Mouse (Mus musculus) B cell, adult 2 months (primary cell): ENCODE measurements around the gene Nxn.

Source experiments
- DNase-seq, 2 experiments: peaks; one replicate each; pipeline ENCODE4 v3.0.0; 2022

Nxn gene

DNA sequence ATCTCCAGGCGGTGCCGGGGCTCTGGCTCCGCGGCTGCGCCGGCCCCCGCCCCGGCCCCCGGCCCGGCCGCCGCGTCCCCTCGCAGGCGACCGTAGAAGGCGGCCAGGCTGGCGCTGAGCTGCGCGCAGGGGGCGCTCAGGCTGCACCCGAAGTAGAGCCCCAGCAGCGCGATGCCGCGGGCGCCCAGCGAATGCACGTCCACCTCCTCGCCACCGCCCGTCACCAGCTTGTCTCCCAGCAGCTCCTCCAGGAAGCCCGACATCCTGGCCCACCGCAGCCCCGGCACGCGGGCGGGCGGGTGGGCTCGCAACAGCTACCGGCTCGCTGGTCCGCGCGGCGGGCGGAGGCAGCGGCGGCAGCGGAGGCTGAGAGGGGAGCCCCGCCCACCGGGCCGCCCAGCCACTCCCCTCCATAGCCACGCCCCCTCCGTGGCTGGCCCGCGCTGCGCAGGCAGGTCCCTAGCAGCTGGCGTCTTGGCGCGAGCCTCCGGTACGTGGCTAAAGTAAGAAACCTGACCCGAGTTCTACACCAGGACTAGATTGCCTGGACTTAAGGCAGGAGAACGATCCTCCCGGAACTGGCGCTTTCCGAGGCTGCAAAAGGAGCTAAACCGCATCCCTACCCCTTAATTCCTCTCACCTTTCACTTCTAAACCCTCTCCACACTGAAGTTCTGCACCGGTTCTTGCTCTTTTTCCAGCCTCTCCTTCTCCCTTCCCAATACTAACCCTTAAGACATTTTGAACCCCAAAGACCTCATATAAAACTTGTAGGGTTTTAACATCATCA, at the start of gene Nxn:
Gene Nxn, minus strand, starts transcription at position 343 of the 789 bp plus-strand sequence.
- DNase-seq, result peak; percentile 96 to 98

DNA sequence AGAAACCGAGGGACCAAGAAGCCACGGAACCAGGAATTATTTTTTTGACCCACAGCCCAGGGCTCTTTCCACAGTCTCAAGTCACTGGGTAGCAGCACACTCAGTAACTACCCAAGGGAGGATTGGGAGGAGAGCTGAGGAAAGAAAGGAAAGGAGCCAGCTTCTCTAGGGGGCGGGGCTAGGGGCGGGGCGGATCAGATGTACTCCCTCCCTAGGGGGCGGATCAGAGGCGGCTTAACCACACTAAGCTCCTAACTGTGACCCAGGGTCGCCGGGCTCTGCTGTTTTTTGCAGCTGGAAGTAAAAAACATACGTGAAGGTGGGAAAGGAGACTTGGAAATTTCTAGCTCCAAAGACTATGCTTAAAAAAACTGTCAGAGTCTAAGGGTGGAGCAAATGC, 47.3 kb upstream of the Nxn start:
- DNase-seq, result no peak

DNA sequence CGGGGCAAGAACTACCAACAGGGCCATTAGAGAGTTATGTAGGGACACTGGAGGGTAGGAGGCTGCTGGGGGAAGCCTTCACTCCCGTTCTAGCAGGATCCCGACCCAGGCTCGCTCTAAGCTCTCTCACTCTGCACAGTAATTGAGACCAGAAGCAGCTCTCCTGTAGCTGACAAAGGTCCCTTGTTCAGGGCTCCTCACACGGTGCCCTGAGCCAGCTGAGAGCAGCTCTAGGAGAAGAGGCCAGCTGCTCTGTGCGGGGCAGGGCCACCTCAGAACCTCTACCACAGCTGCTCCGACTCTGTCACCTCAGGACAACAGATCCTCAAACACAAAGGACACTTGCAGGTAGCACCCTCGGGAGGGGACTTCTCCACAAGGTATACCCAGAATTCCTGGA, 46.5 kb upstream of the Nxn start:
- DNase-seq, result no peak

DNA sequence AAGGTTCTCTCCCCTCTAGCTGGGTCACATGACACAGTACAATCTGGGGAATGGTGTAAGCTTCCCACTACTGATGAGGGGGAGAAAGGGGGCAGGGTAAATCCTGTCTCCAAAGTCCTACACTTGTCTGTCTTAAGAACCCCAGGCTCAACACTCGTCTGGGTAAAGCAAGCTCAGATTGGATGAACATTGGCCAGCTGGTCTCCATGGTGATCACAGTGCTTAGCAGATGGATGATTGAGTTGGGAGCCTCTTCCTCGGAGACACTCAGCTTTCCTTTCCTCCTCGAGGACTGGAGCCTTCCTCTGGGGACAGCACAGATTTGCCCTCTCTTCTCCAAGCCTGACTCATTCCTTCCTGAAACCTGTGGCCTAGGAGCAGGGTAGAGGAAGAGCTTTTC, 40.7 kb upstream of the Nxn start:
- DNase-seq, result no peak

DNA sequence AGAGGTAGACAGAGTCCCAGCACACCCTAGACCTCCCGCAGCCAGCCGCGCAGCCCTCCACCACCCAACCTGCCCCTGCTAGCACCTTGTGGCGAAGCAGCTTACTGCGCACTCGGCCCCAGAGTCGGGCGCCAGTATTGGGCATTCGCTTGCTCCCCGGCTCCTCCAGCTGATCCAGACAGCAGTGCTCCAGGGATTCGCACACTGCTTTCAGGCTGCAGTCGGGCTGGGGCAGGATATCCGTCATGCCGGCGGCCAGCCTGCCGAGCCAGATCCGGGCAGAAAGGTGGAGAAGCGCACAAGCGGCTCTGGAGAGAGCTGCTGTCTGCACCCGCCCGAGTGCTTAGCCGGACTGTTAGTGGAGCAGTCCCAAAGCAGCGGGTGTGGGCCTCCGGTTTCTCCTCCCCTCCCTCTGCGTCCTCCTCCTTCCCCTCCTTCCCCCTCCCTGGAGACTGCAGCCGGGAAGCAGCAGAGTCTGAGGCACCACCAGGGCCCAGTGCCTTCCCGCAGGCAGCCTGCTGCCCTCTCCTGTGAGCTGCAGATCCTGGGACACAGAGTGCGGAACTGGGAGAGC, 38.0 kb upstream of the Nxn start:
- DNase-seq, result no peak

DNA sequence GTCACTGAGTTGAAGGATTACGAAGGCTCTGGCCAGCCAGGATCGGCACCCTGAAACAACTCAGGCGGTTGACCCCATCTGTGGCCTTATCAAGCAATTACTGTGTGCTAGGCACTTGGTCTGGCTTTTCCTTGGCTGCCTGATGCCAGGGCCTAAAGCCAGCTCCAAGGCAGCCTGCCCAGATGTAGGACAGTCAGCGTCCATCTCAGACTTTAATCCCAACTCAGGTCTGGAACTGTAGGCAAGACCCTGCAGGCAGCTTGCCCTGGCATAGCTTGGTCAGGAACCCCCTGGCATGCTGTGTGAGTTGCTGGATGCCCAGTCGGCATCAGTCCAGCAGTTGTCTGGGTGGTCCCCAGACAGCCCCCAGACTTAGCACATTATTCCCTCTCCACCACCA, 37.1 kb upstream of the Nxn start:
- DNase-seq, result no peak

DNA sequence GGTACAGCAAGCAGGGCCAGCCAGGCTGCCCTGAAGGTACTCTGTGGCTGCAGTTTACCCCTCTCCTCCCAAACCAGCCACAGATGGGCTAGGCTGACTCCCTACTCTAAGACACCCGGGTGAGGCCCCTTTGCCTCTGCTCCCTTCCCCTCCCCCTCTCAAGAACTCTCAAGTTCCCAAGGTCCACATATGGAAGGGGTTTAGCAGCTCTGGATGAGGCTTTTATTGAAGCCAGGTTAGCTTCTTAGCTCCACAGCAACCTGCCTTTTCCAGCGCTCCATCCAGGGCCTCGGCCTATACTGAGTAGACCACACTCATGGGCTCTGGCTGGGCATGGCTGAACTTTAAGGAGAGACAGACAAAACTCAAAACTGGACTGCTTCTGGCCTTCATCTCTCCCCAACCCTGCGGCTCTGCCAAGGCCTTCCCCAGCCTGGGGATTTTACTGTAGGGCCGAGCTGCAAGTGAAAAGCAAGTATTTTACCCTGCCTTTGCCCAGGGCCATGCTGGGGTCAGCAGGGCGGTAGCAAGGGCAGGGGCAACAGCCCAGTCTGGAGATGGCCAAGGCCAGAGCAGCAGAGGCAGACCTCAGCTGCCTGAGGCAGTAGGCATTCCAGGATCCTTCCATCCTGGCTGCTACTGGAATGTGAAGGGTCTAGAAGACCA, 31.2 kb upstream of the Nxn start:
- no peak for DNase-seq

DNA sequence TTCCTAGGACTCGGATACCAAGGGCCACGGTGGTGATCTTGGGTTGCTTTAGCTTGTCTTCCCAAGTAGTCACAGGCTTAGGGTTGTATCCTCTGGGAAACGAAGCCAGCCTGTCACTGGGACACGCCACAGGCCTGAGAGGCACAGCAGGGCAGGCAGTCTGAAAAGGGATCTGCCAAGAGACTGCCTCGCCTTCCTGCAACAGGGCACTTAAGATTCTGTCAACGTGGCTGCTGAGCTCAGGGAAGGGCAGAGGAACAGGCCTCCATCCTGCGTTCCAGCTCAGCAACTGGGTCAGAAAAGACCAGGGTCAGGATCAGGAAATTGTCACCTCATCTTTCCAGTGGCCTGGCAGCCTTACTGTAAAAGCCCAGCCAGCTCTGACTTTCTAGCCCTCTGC, 30.6 kb upstream of the Nxn start:
- DNase-seq, result no peak

DNA sequence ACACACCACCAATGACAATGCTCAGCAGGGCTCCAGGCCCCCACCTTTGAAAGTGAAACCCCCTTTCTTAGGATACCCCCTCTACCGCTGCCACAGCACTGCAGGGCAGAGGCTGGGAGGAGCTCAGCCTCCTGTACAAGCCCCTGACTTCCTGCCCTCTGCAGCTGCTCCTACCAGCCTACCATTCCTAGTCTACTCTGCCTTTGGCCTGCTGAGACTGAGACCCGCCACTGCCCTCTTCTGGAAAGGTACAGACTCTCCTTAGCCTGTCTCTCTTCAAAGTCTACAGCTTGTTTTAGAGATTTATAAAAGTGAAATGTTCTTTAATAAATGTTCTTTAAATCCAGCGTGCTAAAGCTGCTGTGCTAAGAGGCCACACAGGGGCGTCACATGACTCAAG, 30.1 kb upstream of the Nxn start:
- DNase-seq, result no peak

DNA sequence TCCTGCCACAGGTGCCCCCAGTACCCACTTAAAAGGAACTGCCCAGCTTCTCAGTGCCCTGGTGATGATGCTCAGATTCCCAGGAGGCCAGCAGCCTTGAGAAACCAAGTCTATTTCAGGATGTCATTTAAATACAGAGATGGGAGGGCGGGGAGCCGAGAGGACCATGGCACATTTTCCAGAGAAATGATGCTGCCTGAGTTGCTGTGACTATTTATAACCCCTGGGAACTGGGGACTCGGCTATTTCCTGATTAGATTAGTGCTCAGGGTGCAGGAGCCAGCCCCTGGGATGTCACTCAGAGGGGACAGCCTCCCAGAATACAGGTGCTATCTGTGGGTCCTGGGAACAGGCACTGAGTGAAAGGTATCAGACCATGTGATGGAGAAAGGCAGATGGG, 28.8 kb upstream of the Nxn start:
- DNase-seq, result no peak

DNA sequence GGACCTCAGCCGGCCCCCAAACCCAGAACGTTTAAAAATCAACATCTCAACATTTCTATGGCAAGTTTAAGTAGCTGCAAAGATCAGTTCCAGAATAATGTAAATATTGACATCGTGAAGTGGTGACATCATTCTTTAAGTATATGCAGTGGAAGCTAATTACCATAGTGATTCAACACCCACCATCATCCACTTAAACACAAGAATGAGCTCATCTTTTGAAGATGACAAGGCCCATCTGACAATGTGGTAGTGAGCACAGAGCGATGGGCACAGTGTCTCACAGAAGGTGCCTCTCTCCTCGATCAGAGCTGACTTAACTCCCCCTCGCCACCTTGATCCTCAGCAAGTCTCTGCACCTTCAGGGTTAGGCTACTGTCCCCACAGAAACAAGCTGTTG, 26.8 kb upstream of the Nxn start:
- no peak for DNase-seq

DNA sequence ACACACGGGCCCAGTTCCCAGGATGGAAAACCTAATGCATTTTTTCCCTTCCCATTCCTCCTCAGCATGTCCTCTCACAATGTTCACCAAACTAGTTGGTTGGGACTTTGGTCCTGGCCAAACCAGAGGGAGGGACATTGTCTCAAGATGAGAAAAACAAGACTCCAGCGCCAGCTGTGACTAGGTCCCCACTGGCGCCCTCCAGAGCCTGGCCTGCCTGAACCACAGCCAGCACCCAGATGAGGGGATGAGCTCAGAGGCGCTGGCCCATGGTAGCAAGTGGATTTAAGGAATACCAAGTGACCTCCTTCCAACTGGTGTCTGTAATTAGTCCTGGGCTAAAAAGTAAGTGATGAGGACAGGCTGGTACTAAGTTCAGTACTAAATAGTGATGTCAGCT, 22.0 kb upstream of the Nxn start:
- DNase-seq, result no peak

DNA sequence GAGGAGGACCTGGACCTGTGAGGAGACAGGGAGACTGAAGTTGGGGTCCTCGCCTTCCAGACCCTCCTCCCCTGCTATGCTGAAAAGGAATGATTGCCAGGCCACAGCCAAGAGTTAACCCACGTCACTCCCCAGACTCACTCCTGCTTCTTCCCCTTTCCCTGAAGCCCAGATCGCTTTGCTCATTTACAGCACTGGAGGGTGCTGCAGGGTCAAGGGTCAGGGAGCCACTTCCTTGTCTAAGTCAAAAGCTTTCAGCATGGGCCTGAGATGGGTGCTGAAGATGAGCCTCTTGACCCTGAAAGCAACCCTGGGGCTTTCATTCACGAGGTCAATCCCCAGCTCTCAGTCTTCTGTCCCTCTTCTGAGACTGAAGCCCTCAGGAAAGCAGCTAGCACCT, 20.2 kb upstream of the Nxn start:
- DNase-seq, result peak; percentile 44 to 48

DNA sequence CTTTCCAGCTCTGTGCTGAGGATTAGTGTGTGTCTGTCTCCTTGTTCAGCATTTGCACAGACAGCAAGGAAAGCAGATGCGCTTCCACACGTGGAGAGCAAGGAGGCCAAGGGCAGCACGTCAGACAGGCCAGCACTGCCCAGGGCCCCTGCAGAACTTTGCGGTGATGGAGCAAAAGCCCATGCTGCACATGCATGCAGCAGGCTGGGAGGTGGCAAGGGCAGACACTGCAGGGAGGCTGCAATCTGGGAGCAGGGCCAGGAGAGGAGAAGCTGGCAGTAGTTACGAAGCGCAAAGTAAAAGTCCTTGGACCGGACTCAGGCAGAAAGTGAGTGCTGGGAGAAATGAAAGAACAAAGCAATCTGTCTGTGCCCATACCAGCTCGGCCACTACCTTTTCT, 19.5 kb upstream of the Nxn start:
- DNase-seq, result no peak

DNA sequence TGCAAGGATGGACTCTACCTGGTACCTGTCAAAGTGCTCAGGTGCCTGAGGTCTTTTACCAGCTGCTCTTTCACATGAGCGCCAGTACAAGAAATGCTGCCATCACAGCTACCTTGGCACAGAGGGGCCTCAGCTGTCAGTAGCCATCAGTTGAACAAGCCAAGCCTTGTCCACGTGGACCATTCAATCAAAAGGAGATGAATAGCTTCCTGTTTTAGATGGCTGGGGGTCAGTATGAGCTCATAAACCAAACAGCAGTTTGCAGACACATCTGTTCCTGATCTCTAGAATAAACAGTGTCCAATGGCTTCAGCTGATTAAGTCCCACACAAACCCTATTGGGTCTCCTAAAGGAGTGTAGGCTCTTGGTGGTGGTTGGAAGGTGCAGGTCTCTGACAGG, 17.0 kb upstream of the Nxn start:
- no peak for DNase-seq

DNA sequence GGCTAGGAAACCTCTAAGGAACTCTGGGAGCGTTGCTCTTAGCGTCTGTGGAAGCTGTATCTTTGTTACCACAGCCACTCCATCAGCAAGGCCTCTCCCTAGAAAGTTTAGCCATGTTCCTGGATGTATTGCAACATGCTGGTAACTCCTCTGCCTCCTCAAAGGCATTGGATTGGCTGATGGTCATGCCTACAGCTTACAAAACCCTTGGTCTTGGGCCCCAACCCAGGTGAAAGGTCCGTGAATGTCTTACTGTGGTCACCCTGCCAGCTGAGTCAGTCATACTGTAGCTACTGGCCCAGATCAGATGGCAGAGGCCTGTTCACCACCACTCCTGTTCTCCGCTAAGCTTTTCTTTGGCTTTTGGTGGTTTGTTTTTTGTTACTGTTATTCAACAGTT, 16.1 kb upstream of the Nxn start:
- no peak for DNase-seq

DNA sequence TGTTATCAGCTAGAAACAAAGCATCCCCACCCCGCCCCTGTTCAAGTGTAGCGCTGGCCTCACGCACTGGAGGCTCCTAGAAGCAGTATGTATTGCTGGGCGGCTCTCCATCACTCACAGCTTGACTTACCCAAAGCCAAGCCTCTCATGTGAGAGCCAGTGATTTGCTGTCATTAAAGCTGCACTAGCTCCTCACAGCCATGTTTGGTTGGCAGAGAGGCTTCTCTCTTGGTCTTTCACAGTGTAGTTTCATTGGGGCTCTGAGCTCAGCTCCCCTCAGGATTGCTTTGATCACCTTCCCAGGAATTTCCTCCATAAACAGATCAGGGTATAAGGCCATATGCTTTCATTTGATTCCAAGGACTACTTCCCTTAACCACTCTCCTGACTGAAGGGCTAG, 14.3 kb upstream of the Nxn start:
- no peak for DNase-seq

DNA sequence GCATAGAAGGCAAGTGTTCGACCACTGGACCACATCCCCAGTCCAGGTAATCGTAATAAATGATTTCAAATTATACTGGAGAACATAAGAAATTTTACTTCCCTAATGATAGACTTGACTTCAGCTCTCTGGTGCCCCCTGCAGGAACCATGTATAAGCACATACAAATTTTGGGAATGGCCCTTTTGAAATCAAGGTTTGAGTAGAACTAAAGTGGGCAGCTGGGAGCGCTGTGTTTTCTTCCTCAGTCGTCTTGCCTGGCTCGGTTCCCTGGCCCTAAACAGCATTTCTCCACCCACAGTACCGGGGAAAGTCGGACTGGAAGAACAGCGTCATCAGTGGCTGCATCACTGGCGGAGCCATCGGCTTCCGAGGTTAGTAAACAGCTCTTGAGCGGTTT, 11.9 kb upstream of the Nxn start:
- DNase-seq, result peak; percentile 83 to 85

DNA sequence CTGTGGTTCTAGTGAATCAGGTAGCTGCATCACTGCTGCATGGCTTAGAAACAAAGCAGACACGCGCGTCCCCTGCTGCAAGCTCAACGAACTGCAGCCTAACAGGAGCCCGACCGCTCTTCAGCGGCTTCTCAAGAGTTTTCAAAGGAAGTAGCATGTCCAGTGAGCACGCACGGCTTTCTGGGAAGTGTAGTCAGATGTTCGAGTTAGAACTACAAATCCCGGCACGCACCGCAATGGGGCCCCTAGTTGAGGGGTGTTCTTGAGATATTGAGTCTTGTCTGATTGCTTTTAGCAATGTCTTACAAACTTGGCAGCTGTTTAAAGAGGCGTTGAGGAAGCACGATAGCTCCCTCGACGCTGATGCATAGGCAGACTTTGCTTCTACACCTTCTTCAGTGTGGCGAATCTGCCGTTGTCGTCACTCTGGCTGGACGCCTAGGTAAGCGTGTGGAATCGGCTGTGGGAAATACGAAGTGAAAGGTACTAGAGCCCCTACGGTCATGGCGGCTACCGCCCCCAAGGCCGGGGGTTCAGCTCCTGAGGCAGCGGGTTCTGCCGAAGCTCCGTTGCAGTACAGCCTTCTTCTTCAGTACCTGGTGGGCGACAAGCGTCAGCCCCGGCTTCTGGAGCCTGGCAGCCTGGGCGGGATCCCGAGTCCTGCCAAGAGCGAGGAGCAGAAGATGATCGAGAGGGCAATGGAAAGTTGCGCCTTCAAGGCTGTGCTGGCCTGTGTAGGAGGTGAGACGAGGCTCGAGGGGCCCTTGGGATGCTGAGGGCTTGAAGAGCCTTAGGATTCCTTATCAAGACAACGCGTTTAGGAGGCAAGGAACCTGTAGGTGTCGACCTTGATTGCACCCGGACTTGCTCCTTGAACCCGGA, 8.0 kb upstream of the Nxn start, which contains the start of gene Timm22:
Gene Timm22, plus strand, starts transcription at position 251 of the 882 bp plus-strand sequence.
- peak; percentile 97 to 98 for DNase-seq

DNA sequence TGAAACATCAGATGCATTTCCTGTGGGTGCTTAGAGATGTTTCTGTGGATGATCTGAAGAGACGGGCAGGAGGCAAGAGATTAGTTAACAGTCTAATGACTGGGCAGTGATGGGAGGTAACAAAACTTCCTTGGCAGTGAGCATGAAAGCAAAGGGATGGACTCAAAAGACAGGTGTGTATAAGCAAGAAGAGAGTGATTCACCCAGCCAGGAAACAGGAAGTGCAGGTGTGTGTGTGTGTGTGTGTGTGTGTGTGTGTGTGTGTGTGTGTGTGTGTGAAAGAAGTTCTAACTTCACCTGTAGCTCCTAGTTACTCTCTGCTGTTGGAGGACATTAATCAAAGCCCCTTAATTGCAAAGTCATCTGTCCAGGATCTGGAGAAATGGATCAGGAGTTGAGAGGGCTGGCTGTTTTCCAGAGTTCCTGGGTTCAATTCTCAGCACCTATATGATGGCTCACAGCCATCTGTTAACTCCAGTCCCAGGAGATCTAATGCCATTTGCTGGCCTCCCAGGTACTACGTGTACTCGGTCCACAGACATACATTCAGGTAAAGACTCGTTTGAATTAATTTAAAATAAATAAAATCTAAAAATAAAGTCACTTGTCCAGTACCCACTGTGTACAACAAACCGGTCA, 6.8 kb upstream of the Nxn start:
- peak; percentile 41 to 46 for DNase-seq

DNA sequence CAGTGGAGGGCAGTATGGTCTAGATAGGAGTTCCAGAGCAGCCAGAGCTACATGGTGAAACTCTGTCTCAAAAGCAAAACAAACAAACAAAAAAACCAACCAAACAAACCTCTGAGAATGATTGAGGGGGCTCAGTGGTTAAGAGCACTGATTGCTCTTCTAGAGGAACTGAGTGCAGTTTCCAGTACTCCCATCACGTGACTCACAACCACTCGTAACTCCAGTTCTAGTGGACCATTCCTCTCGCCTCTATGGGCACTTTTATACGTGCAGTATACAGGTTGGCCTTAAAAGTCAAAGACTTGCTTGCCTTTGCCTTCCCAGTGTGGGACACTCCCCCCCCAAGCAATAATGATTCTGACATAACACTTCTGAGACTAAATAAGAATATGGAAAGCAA, 6.2 kb upstream of the Nxn start:
- DNase-seq, result no peak

DNA sequence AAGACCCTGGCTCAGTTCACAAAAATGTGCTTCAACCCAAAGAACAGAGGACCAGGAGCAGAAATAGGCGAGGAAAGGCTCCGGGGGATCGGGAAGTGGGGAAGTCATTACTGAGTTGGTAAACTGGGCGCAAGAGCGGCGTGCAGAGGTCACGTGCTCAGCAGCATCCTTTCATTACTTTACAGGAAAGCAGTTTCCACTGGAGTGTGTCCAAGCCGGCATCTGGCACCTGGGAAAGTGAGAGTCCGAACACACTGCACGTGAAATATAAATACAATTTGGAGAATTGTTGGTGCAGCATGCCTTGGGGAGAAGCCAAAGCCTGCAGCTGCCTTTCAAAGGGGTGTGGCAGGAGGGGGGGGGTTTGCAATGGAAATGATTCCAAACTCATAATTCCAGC, 2.5 kb upstream of the Nxn start:
- no peak for DNase-seq
